ENCODE assay signal across 23 mouse cellular contexts in the genomic region with DNA sequence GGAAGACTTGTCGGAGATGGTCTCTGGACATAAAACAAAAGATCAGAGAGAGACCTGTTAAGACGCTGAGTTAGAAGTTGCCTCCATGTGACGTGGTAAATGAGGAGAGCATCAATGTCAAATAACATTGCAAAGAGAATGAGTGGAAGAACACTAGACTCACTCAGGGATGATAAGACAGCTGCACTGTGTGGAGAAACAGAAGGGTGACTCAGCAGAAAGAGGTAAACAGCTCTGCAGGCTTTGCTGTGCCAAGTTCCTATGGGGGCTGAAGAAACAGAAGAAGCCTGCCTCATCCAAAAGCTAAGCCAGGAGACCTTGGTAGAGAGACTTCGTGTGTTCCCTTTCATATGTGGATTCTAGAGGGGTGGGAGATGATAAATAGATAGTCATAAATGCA.
DNase-seq lines count a peak whose midpoint lies in the region; ATAC-seq and TF ChIP-seq lines count a peak whose summit lies in the region.
"Had no signal": no experiment of that assay in that cellular context is flagged by ENCODE, and none has a peak within 500 bp of the region (broad histone marks: within the 10 kb centered on the region; RNA-seq: fewer than 3 reads in every experiment).

No protein-coding gene starts in this region.

- WGBS in thymus, adult 2 months = 82% methylated on average over 4 of the region's 4 CpGs
- 77% methylated on average over 4 of the region's 4 CpGs for WGBS in stomach, postnatal 0 days

- no peak for TF ChIP-seq POLR2A in thymus, adult 2 months (IDR thresholded peaks at IDR 0.05; ENCODE audit: control insufficient read depth, extremely low read depth, insufficient read depth, low read length, poor library complexity)

- no peak for ATAC-seq in stomach, postnatal 0 days (ENCODE audit: low FRiP score, low TSS enrichment)
- ATAC-seq: intestine, embryonic 15.5 days; midbrain, embryonic 13.5 days had no signal

- no peaks in the 10 kb centered on the region for H3K36me3 ChIP-seq in thymus, adult 2 months (ENCODE audit: control insufficient read depth, insufficient read depth, low read length)
- no peaks in the 10 kb centered on the region for H3K36me3 ChIP-seq in stomach, postnatal 0 days (ENCODE audit: control insufficient read depth, insufficient read depth, low read length)
- H3K36me3 ChIP-seq: embryonic facial prominence, embryonic 15.5 days; heart, embryonic 12.5 days; intestine, embryonic 15.5 days; limb, embryonic 13.5 days; liver, embryonic 13.5 days; midbrain, embryonic 13.5 days; neural tube, embryonic 12.5 days; stomach, embryonic 15.5 days had no signal

- intact Hi-C loops in heart, postnatal 10 days (cut with DNase I) = no loop called here

- no peak overlapping the region for H3K9ac ChIP-seq in stomach, postnatal 0 days (ENCODE audit: low read length)
- H3K9ac ChIP-seq: embryonic facial prominence, embryonic 15.5 days; heart, embryonic 12.5 days; hindbrain, embryonic 14.5 days; intestine, embryonic 15.5 days; limb, embryonic 13.5 days; liver, embryonic 13.5 days; lung, embryonic 14.5 days; midbrain, embryonic 13.5 days; neural tube, embryonic 12.5 days; stomach, embryonic 15.5 days had no signal

- TF ChIP-seq EP300 in stomach, postnatal 0 days (optimal IDR thresholded peaks at IDR 0.05) = no peak

- peak; percentile 80 for DNase-seq in heart, adult 11 months
- DNase-seq in heart, postnatal 10 days = no peak
- DNase-seq in thymus, postnatal 0 days (ENCODE audit: low spot score) = peak; percentile 5
- DNase-seq in thymus, adult 2 months = no peak
- DNase-seq in layer of hippocampus, adult 8-10 months (ENCODE audit: low spot score in 2 of 2) = peak; percentile 34 to 41
- no peak for DNase-seq in stomach, postnatal 0 days (ENCODE audit: low spot score)
- DNase-seq in spleen, postnatal 10 days (ENCODE audit: low spot score in 2 of 2) = no peak
- DNase-seq: cerebellum, adult 18-20 months; cerebellum, postnatal 25 days; kidney, adult 9 months; kidney, postnatal 4 days; liver, embryonic 13.5 days; lung, embryonic 14.5 days; thymus, postnatal 14 days had no signal

- H3K4me3 ChIP-seq in thymus, adult 2 months (ENCODE audit: control insufficient read depth, insufficient read depth, low read length) = no peak overlapping the region
- H3K4me3 ChIP-seq in stomach, postnatal 0 days (ENCODE audit: low read depth, low read length) = no peak overlapping the region
- H3K4me3 ChIP-seq: embryonic facial prominence, embryonic 15.5 days; heart, embryonic 12.5 days; intestine, embryonic 15.5 days; limb, embryonic 13.5 days; liver, embryonic 13.5 days; midbrain, embryonic 13.5 days; neural tube, embryonic 12.5 days; stomach, embryonic 15.5 days had no signal

- no peak overlapping the region for H3K4me2 ChIP-seq in stomach, postnatal 0 days (replicated peaks; ENCODE audit: low read depth)
- H3K4me2 ChIP-seq: embryonic facial prominence, embryonic 15.5 days; heart, embryonic 12.5 days; hindbrain, embryonic 14.5 days; intestine, embryonic 15.5 days; limb, embryonic 13.5 days; liver, embryonic 13.5 days; lung, embryonic 14.5 days; midbrain, embryonic 13.5 days; neural tube, embryonic 12.5 days; stomach, embryonic 15.5 days had no signal

- TF ChIP-seq CTCF in thymus, adult 2 months (IDR thresholded peaks at IDR 0.05; ENCODE audit: borderline replicate concordance, control insufficient read depth, extremely low read depth, insufficient read depth, low read length, poor library complexity) = no peak
- no peak for TF ChIP-seq CTCF in stomach, postnatal 0 days (IDR thresholded peaks at IDR 0.05; ENCODE audit: low read depth)

- no peaks in the 10 kb centered on the region for H3K27me3 ChIP-seq in thymus, adult 2 months (ENCODE audit: control insufficient read depth, insufficient read depth, low read length)
- H3K27me3 ChIP-seq in stomach, postnatal 0 days (ENCODE audit: control insufficient read depth, insufficient read depth, low read length) = no peaks in the 10 kb centered on the region
- H3K27me3 ChIP-seq: embryonic facial prominence, embryonic 15.5 days; heart, embryonic 12.5 days; intestine, embryonic 15.5 days; limb, embryonic 13.5 days; liver, embryonic 13.5 days; midbrain, embryonic 13.5 days; neural tube, embryonic 12.5 days; stomach, embryonic 15.5 days had no signal

- H3K9me3 ChIP-seq in stomach, postnatal 0 days (ENCODE audit: control insufficient read depth, low read length) = no peaks in the 10 kb centered on the region
- H3K9me3 ChIP-seq: embryonic facial prominence, embryonic 15.5 days; heart, embryonic 12.5 days; intestine, embryonic 15.5 days; limb, embryonic 13.5 days; liver, embryonic 13.5 days; midbrain, embryonic 13.5 days; neural tube, embryonic 12.5 days; stomach, embryonic 15.5 days had no signal

- H3K4me1 ChIP-seq in thymus, adult 2 months (replicated peaks; ENCODE audit: control insufficient read depth, insufficient read depth, low read length) = no peaks in the 10 kb centered on the region
- no peaks in the 10 kb centered on the region for H3K4me1 ChIP-seq in stomach, postnatal 0 days (replicated peaks; ENCODE audit: control insufficient read depth, insufficient read depth)
- H3K4me1 ChIP-seq: embryonic facial prominence, embryonic 15.5 days; heart, embryonic 12.5 days; intestine, embryonic 15.5 days; limb, embryonic 13.5 days; liver, embryonic 13.5 days; midbrain, embryonic 13.5 days; neural tube, embryonic 12.5 days; stomach, embryonic 15.5 days had no signal

- no peak overlapping the region for H3K27ac ChIP-seq in thymus, adult 2 months (ENCODE audit: control insufficient read depth, insufficient read depth, low read length)
- H3K27ac ChIP-seq in stomach, postnatal 0 days (replicated peaks) = no peak overlapping the region
- H3K27ac ChIP-seq: embryonic facial prominence, embryonic 15.5 days; hindbrain, embryonic 14.5 days; intestine, embryonic 15.5 days; limb, embryonic 13.5 days; liver, embryonic 13.5 days; macrophage; midbrain, embryonic 13.5 days; neural tube, embryonic 12.5 days; stomach, embryonic 15.5 days had no signal

Comparison
In these comparisons a context has a peak if more than half of its experiments do, and no peak if none do; other contexts are left out.
1. DNase-seq: peak in heart, adult 11 months (single experiment), thymus, postnatal 0 days (single experiment) and layer of hippocampus, adult 8-10 months (2 of 2); none in heart, postnatal 10 days (0 of 2), thymus, adult 2 months (single experiment), stomach, postnatal 0 days (single experiment) and spleen, postnatal 10 days (0 of 2).